In the genomic region with DNA sequence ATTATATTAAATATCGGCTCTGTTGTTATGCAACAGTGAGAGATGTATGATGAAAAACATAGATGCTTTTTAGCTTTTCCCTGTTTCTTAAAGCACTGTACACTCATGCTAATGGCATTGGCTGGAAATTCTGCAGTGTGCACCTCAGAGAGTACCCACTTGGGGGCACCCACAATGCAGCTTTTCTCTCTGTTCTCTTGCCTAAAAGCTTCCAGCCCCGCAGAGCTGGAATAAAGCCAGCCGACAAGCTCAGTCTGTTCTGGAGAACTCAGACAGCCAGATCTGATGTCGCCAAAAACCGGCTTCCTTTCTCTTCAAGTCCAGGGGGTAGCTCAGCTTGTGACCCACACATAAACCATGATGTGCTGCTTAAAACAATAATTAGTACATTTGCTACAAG, we compare ENCODE assay signal across 8 mouse cellular contexts. TPM values are rescaled to one million over a fixed set of nuclear protein-coding genes. Genes with fewer than 3 reads are reported as not detected.
DNase-seq lines count a peak whose midpoint lies in the region.

No protein-coding gene starts in this region.

- DNase-seq in urinary bladder, postnatal 36 days (ENCODE audit: low spot score in 2 of 2) = peak; percentile 8 to 44
- no peak for DNase-seq in urinary bladder, adult 18-20 months (ENCODE audit: low spot score in 2 of 2)
- DNase-seq in embryo, embryonic 11.5 days (ENCODE audit: low read depth, low spot score) = peak; percentile 56
- DNase-seq in gastrocnemius, postnatal 4 days (ENCODE audit: low spot score in 2 of 2) = peak; percentile 27 to 70
- DNase-seq in kidney, postnatal 36 days = peak; percentile 83 to 92
- peak; percentile 19 to 22 for DNase-seq in lung, adult 18-20 months
- peak; percentile 74 for DNase-seq in ovary, adult 18-20 months (ENCODE audit: low spot score)
- no peak for DNase-seq in spleen, postnatal 4 days (ENCODE audit: low spot score in 2 of 2)

RNA-seq across cellular contexts. Expression of a gene that starts 14.0 kb away (rescaled TPM):
- total RNA-seq in gastrocnemius, postnatal 4 days (2021) = 1,000 to 10,000 TPM; 1,365 to 1,414 TPM

RNA-seq across cellular contexts. Expression of a gene that starts 32.6 kb away (rescaled TPM):
- 10 to 100 TPM; 35.4 to 38.9 TPM for total RNA-seq in gastrocnemius, postnatal 4 days (2021)

Comparison
In these comparisons a context has a peak if more than half of its experiments do, and no peak if none do; other contexts are left out.
1. DNase-seq: peak in urinary bladder, postnatal 36 days (2 of 2), embryo, embryonic 11.5 days (single experiment), gastrocnemius, postnatal 4 days (2 of 2), kidney, postnatal 36 days (2 of 2), lung, adult 18-20 months (2 of 2) and ovary, adult 18-20 months (single experiment); none in urinary bladder, adult 18-20 months (0 of 2) and spleen, postnatal 4 days (0 of 2).